Mouse (Mus musculus) lung, postnatal 0 days (tissue): ENCODE results near the gene Zfand3. TPM values are rescaled to one million over a fixed set of nuclear protein-coding genes. Genes with fewer than 3 reads are reported as not detected.

Experiments
- ATAC-seq: fragments of 200-750 bp; cut with Nextera tagmentation; 2 replicates; pipeline ENCODE4 v1.8.0; 2017; ENCODE audit warnings: moderate library complexity
- DNase-seq: peaks from one replicate; pipeline ENCODE4 v3.0.0-alpha.2; 2016; ENCODE audit warnings: low spot score
- H3K27ac ChIP-seq: fragments of 300-500 bp; sonication (generic); 2 replicates; pipeline ENCODE4 v1.5.1; 2014; ENCODE audit warnings: antibody characterized with exemption, mild to moderate bottlenecking, low read length, mixed read lengths
- H3K27me3 ChIP-seq: fragments of 300-500 bp; sonication (generic); replicated peaks from 2 replicates; pipeline ENCODE4 v1.6.1; 2014; ENCODE audit warnings: low read length, mixed read lengths; ENCODE audit not compliant: insufficient read depth
- H3K36me3 ChIP-seq: fragments of 300-500 bp; sonication (generic); 2 replicates; pipeline ENCODE4 v1.6.1; 2014; ENCODE audit warnings: low read length, mixed read lengths; ENCODE audit not compliant: insufficient read depth
- H3K4me1 ChIP-seq: fragments of 300-500 bp; sonication (generic); 2 replicates; pipeline ENCODE4 v1.6.1; 2014; ENCODE audit warnings: antibody characterized with exemption, low read depth, low read length, mixed read lengths; ENCODE audit not compliant: insufficient read depth
- H3K4me2 ChIP-seq: fragments of 300-500 bp; sonication (generic); replicated peaks from 2 replicates; pipeline ENCODE4 v1.6.1; 2014; ENCODE audit warnings: low read depth, mild to moderate bottlenecking, low read length, moderate library complexity, mixed read lengths
- H3K4me3 ChIP-seq: fragments of 300-500 bp; sonication (generic); 2 replicates; pipeline ENCODE4 v1.5.1; 2014; ENCODE audit warnings: low read depth, low read length
- H3K9ac ChIP-seq: fragments of 300-500 bp; sonication (generic); replicated peaks from 2 replicates; pipeline ENCODE4 v1.6.1; 2014; ENCODE audit warnings: low read depth, mild to moderate bottlenecking
- H3K9me3 ChIP-seq: fragments of 300-500 bp; sonication (generic); 2 replicates; pipeline ENCODE4 v1.6.1; 2016; ENCODE audit warnings: low read length, mixed read lengths
- CTCF ChIP-seq: IDR thresholded peaks from 2 replicates; pipeline ENCODE4 v1.5.1; 2016; ENCODE audit warnings: antibody characterized with exemption, mild to moderate bottlenecking
- EP300 ChIP-seq: IDR thresholded peaks from 2 replicates; pipeline ENCODE4 v1.6.1; 2016; ENCODE audit warnings: antibody characterized with exemption, mild to moderate bottlenecking, control low read depth
- WGBS: fragments of 180-500 bp; shearing (Covaris S2); extraction: QIAGEN DNeasy Blood & Tissue Kit; methylation state at CpG from one replicate; pipeline ENCODE4 v1.1.7; 2014; 5-methylcytosine and 5-hydroxymethylcytosine counted together
- polyA plus RNA-seq: library from polyadenylated mRNA; unstranded; fragments of >200 nt; fragmentation: Nextera tagmentation; extraction: Ambion mirVana; gene quantifications from 2 replicates; pipeline ENCODE4 v1.2.1, GENCODE M21; 2015

The Zfand3 gene
- polyA plus RNA-seq, 1 experiment from 2014 or later, result 52.1 TPM

DNA sequence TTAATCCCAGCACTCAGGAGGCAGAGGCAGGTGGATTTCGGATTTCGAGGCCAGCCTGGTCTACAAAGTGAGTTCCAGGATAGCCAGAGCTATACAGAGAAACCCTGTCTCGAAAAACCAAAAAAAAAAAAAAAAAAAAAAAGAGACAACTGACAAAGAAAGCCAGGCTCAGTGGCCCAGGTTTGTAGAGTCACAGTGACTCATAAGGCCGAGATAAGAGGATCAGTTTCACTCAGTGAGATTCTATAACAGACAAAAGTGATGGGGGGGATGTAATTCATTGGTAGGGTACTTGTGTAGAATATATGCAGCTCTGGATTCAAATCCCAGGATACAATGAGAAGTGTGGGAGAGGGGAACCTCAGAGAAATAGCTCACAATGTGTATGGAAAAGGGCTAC, 10.1 kb upstream of the Zfand3 start:
- TF ChIP-seq CTCF (no peak), EP300 (no peak)
- Histone ChIP-seq H3K4me3 (no peak overlapping the region), H3K9ac (no peak overlapping the region), H3K36me3 (no peaks in the 10 kb centered on the region), H3K27ac (no peak overlapping the region), H3K27me3 (no peaks in the 10 kb centered on the region), H3K4me2 (no peak overlapping the region), H3K9me3 (no peaks in the 10 kb centered on the region), H3K4me1 (no peaks in the 10 kb centered on the region)
- no peak for DNase-seq
- ATAC-seq, result no peak
- WGBS, result 69% methylated on average over 4 of the region's 4 CpGs

- Histone ChIP-seq H3K4me1 (no peaks in the 10 kb centered on the region), H3K4me2 (no peak overlapping the region), H3K9me3 (no peaks in the 10 kb centered on the region), H3K36me3 (no peaks in the 10 kb centered on the region), H3K9ac (no peak overlapping the region), H3K4me3 (no peak overlapping the region), H3K27ac (no peak overlapping the region), H3K27me3 (no peaks in the 10 kb centered on the region)
- DNase-seq (no peak), ATAC-seq (no peak)
- TF ChIP-seq CTCF (no peak), EP300 (no peak)
- WGBS, result 87% methylated on average over 5 of the region's 5 CpGs
Measured at GRCm38 (mm10) chr17:29995986-29996385, 8.5 kb upstream of the Zfand3 start.

GRCm38 (mm10) chr17:29997726-29998125, 6.8 kb upstream of the Zfand3 start:
- no peaks in the 10 kb centered on the region for H3K9me3 ChIP-seq
- WGBS, result 68% methylated on average over 7 of the region's 7 CpGs
- H3K4me3 ChIP-seq, result no peak overlapping the region
- no peaks in the 10 kb centered on the region for H3K36me3 ChIP-seq
- H3K4me1 ChIP-seq, result no peaks in the 10 kb centered on the region
- no peaks in the 10 kb centered on the region for H3K27me3 ChIP-seq
- no peak overlapping the region for H3K27ac ChIP-seq
- no peak for ATAC-seq
- H3K9ac ChIP-seq, result no peak overlapping the region
- DNase-seq, result no peak
- no peak for TF ChIP-seq EP300
- no peak for TF ChIP-seq CTCF
- no peak overlapping the region for H3K4me2 ChIP-seq

GRCm38 (mm10) chr17:29998566-29999295, 5.8 kb upstream of the Zfand3 start:
- Histone ChIP-seq H3K4me2 (no peak overlapping the region), H3K36me3 (no peaks in the 10 kb centered on the region), H3K9ac (no peak overlapping the region), H3K27me3 (no peaks in the 10 kb centered on the region), H3K27ac (no peak overlapping the region), H3K4me1 (peaks cover 3% of the 10 kb centered on the region; the same call in 1 of the 2 replicates), H3K4me3 (no peak overlapping the region), H3K9me3 (no peaks in the 10 kb centered on the region)
- ATAC-seq, result no peak
- 82% methylated on average over 24 of the region's 24 CpGs for WGBS
- TF ChIP-seq EP300 (no peak), CTCF (no peak)
- DNase-seq, result no peak

- peak overlapping the region; percentile 96 for H3K27ac ChIP-seq
- TF ChIP-seq CTCF (no peak), EP300 (no peak)
- no peaks in the 10 kb centered on the region for H3K36me3 ChIP-seq
- WGBS, result 0% methylated on average over 11 of the region's 47 CpGs
- peak overlapping the region; percentile 97 for H3K9ac ChIP-seq
- peak overlapping the region; percentile 97 for H3K4me3 ChIP-seq
- H3K9me3 ChIP-seq, result no peaks in the 10 kb centered on the region
- no peaks in the 10 kb centered on the region for H3K27me3 ChIP-seq
- peak overlapping the region; percentile 83 for H3K4me2 ChIP-seq
- ATAC-seq, result peak; percentile 18; the same call in 1 of the 2 replicates
- DNase-seq, result no peak
- peaks cover 16% of the 10 kb centered on the region for H3K4me1 ChIP-seq
Measured at GRCm38 (mm10) chr17:30005103-30005443, 540 bp downstream of the Zfand3 start.

DNA sequence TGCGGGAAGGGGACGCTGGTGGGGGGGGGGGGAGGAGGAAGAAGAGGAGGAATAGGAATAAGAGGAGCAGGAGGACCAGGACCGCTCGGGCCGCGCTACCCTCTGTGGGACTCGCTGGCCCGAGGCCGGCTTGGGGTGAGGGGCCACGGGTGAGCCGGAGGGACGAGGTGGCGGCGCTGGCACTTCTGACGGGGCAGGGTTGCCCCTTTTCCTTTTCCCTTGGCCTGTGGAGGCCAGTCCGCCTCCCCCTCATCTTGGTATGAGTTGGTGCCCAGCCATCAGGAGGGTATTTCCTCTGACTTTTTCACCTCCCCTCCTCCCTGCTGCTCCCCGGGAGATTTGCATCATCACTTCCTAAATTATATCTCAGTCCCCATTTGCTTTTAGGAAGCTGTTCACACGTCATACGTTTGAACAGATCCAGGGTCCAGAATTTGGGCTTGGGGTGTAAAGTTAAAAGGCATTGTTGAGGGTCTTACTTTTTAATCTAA, 963 bp downstream of the Zfand3 start:
- WGBS, result 0% methylated on average over 16 of the region's 19 CpGs

More for the DNA sequence above, 963 bp downstream of the Zfand3 start:
- Histone ChIP-seq H3K4me3 (peak overlapping the region; percentile 97), H3K4me2 (peak overlapping the region; percentile 83), H3K27ac (peak overlapping the region; percentile 96), H3K27me3 (no peaks in the 10 kb centered on the region), H3K9ac (peak overlapping the region; percentile 97), H3K9me3 (no peaks in the 10 kb centered on the region), H3K4me1 (peaks cover 16% of the 10 kb centered on the region), H3K36me3 (no peaks in the 10 kb centered on the region)
- ATAC-seq (peak; percentile 5; the same call in 1 of the 2 replicates), DNase-seq (peak; percentile 69)
- TF ChIP-seq CTCF (no peak), EP300 (no peak)
